Mouse (Mus musculus): Measurements from ENCODE around the gene Mtrr. TPM values are rescaled to one million over a fixed set of nuclear protein-coding genes. Genes with fewer than 3 reads are reported as not detected.

The Mtrr gene
- polyA plus RNA-seq, 1 experiment, result 10.2 TPM

- Histone ChIP-seq H3K4me3 (ENCODE audit: insufficient read depth, low read depth, low read length) (no peak overlapping the region), H3K4me1 (ENCODE audit: control insufficient read depth, insufficient read depth, low read length) (no peaks in the 10 kb centered on the region), H3K27me3 (replicated peaks; ENCODE audit: control insufficient read depth, insufficient read depth, low read length) (no peaks in the 10 kb centered on the region), H3K36me3 (ENCODE audit: control insufficient read depth, insufficient read depth, low read length) (no peaks in the 10 kb centered on the region), H3K27ac (ENCODE audit: insufficient read depth, low read depth, low read length) (no peak overlapping the region)
- DNase-seq, result no peak
- TF ChIP-seq POLR2A (IDR thresholded peaks at IDR 0.05; ENCODE audit: low read depth, low read length) (no peak), CTCF (conservative IDR thresholded peaks at IDR 0.05; ENCODE audit: insufficient read depth, insufficient read length, low read depth, low read length) (no peak)
These were observed 17.0 kb upstream of the Mtrr start for GRCm38 (mm10) chr13:68598953-68599352.

- H3K27ac ChIP-seq (ENCODE audit: insufficient read depth, low read depth, low read length), result no peak overlapping the region
- 13% methylated on average over 13 of the region's 13 CpGs for WGBS
- no peak for DNase-seq
- TF ChIP-seq POLR2A (IDR thresholded peaks at IDR 0.05; ENCODE audit: low read depth, low read length), result no peak
- TF ChIP-seq CTCF (conservative IDR thresholded peaks at IDR 0.05; ENCODE audit: insufficient read depth, insufficient read length, low read depth, low read length), result no peak
- peak overlapping the region; percentile 23; the same call in 1 of the 2 replicates for H3K4me3 ChIP-seq (ENCODE audit: insufficient read depth, low read depth, low read length)
- no peaks in the 10 kb centered on the region for H3K36me3 ChIP-seq (ENCODE audit: control insufficient read depth, insufficient read depth, low read length)
- no peaks in the 10 kb centered on the region for H3K27me3 ChIP-seq (replicated peaks; ENCODE audit: control insufficient read depth, insufficient read depth, low read length)
- no peaks in the 10 kb centered on the region for H3K4me1 ChIP-seq (ENCODE audit: control insufficient read depth, insufficient read depth, low read length)
These were observed 15.7 kb upstream of the Mtrr start for GRCm38 (mm10) chr13:68597667-68598066.

- 26% methylated on average over 10 of the region's 10 CpGs for WGBS
- H3K27me3 ChIP-seq (replicated peaks; ENCODE audit: control insufficient read depth, insufficient read depth, low read length), result no peaks in the 10 kb centered on the region
- TF ChIP-seq CTCF (conservative IDR thresholded peaks at IDR 0.05; ENCODE audit: insufficient read depth, insufficient read length, low read depth, low read length), result no peak
- TF ChIP-seq POLR2A (IDR thresholded peaks at IDR 0.05; ENCODE audit: low read depth, low read length), result no peak
- no peak for DNase-seq
- no peaks in the 10 kb centered on the region for H3K4me1 ChIP-seq (ENCODE audit: control insufficient read depth, insufficient read depth, low read length)
- H3K27ac ChIP-seq (ENCODE audit: insufficient read depth, low read depth, low read length), result no peak within 1 kb of the TSS
- no peaks in the 10 kb centered on the region; the same call in 1 of the 2 replicates for H3K36me3 ChIP-seq (ENCODE audit: control insufficient read depth, insufficient read depth, low read length)
- H3K4me3 ChIP-seq (ENCODE audit: insufficient read depth, low read depth, low read length), result peak within 1 kb of the TSS; percentile 23; the same call in 1 of the 2 replicates
These were observed 15.2 kb upstream of the Mtrr start, which contains the start of gene 1700001L19Rik for GRCm38 (mm10) chr13:68597199-68597598. TSS of gene 1700001L19Rik (plus strand) at chr13:68597421.

- Histone ChIP-seq H3K4me1 (ENCODE audit: control insufficient read depth, insufficient read depth, low read length) (no peaks in the 10 kb centered on the region), H3K27ac (ENCODE audit: insufficient read depth, low read depth, low read length) (no peak overlapping the region), H3K27me3 (replicated peaks; ENCODE audit: control insufficient read depth, insufficient read depth, low read length) (no peaks in the 10 kb centered on the region), H3K36me3 (ENCODE audit: control insufficient read depth, insufficient read depth, low read length) (peaks cover 1% of the 10 kb centered on the region; the same call in 1 of the 2 replicates), H3K4me3 (ENCODE audit: insufficient read depth, low read depth, low read length) (no peak overlapping the region)
- peak; percentile 24 for DNase-seq
- WGBS, result 88% methylated on average over 1 of the region's 1 CpGs
- TF ChIP-seq CTCF (conservative IDR thresholded peaks at IDR 0.05; ENCODE audit: insufficient read depth, insufficient read length, low read depth, low read length) (no peak), POLR2A (IDR thresholded peaks at IDR 0.05; ENCODE audit: low read depth, low read length) (no peak)
These were observed 11.8 kb upstream of the Mtrr start for GRCm38 (mm10) chr13:68593797-68594196.

GRCm38 (mm10) chr13:68588352-68588751 is 6.4 kb upstream of the Mtrr start:
- H3K4me1 ChIP-seq (ENCODE audit: control insufficient read depth, insufficient read depth, low read length), result no peaks in the 10 kb centered on the region
- H3K27me3 ChIP-seq (replicated peaks; ENCODE audit: control insufficient read depth, insufficient read depth, low read length), result no peaks in the 10 kb centered on the region
- DNase-seq, result no peak
- no peak for TF ChIP-seq POLR2A (IDR thresholded peaks at IDR 0.05; ENCODE audit: low read depth, low read length)
- TF ChIP-seq CTCF (conservative IDR thresholded peaks at IDR 0.05; ENCODE audit: insufficient read depth, insufficient read length, low read depth, low read length), result no peak
- peaks cover 4% of the 10 kb centered on the region for H3K36me3 ChIP-seq (ENCODE audit: control insufficient read depth, insufficient read depth, low read length)
- H3K27ac ChIP-seq (ENCODE audit: insufficient read depth, low read depth, low read length), result no peak overlapping the region
- no peak overlapping the region for H3K4me3 ChIP-seq (ENCODE audit: insufficient read depth, low read depth, low read length)

GRCm38 (mm10) chr13:68585441-68585840 is 3.5 kb upstream of the Mtrr start:
- Histone ChIP-seq H3K36me3 (ENCODE audit: control insufficient read depth, insufficient read depth, low read length) (peaks cover 3% of the 10 kb centered on the region), H3K27ac (ENCODE audit: insufficient read depth, low read depth, low read length) (no peak overlapping the region), H3K4me1 (ENCODE audit: control insufficient read depth, insufficient read depth, low read length) (peaks cover 3% of the 10 kb centered on the region; the same call in 1 of the 2 replicates), H3K4me3 (ENCODE audit: insufficient read depth, low read depth, low read length) (no peak overlapping the region), H3K27me3 (replicated peaks; ENCODE audit: control insufficient read depth, insufficient read depth, low read length) (no peaks in the 10 kb centered on the region)
- no peak for DNase-seq
- WGBS, result 84% methylated on average over 7 of the region's 7 CpGs
- TF ChIP-seq CTCF (conservative IDR thresholded peaks at IDR 0.05; ENCODE audit: insufficient read depth, insufficient read length, low read depth, low read length) (no peak), POLR2A (IDR thresholded peaks at IDR 0.05; ENCODE audit: low read depth, low read length) (no peak)

- Histone ChIP-seq H3K27me3 (replicated peaks; ENCODE audit: control insufficient read depth, insufficient read depth, low read length) (no peaks in the 10 kb centered on the region), H3K36me3 (ENCODE audit: control insufficient read depth, insufficient read depth, low read length) (peaks cover 3% of the 10 kb centered on the region), H3K4me1 (ENCODE audit: control insufficient read depth, insufficient read depth, low read length) (peaks cover 3% of the 10 kb centered on the region; the same call in 1 of the 2 replicates), H3K27ac (ENCODE audit: insufficient read depth, low read depth, low read length) (no peak overlapping the region), H3K4me3 (ENCODE audit: insufficient read depth, low read depth, low read length) (no peak overlapping the region)
- TF ChIP-seq CTCF (conservative IDR thresholded peaks at IDR 0.05; ENCODE audit: insufficient read depth, insufficient read length, low read depth, low read length) (no peak), POLR2A (IDR thresholded peaks at IDR 0.05; ENCODE audit: low read depth, low read length) (no peak)
- 94% methylated on average over 11 of the region's 11 CpGs for WGBS
- no peak for DNase-seq
These were observed 2.0 kb upstream of the Mtrr start for GRCm38 (mm10) chr13:68583961-68584360.
